Mouse (Mus musculus) liver, embryonic 14.5 days (tissue): ENCODE data around the gene Hic1. TPM values are rescaled to one million over a fixed set of nuclear protein-coding genes. Genes with fewer than 3 reads are reported as not detected.

Experiments used
- ATAC-seq: fragments of 200-750 bp; cut with Nextera tagmentation; 2 replicates; pipeline ENCODE4 v1.8.0; 2017; ENCODE audit warnings: moderate number of reproducible peaks, mild to moderate bottlenecking, moderate library complexity; ENCODE audit not compliant: insufficient read depth
- DNase-seq, 3 experiments: peaks; one replicate each; pipeline ENCODE4 v3.0.0-alpha.2; 2012 to 2013; ENCODE audit warnings: low read depth in 3 of 3, low spot score in 3 of 3
- H3K27ac ChIP-seq: fragments of 300-500 bp; sonication (generic); 2 replicates; pipeline ENCODE4 v1.5.1; 2014; ENCODE audit warnings: moderate library complexity, mild to moderate bottlenecking, control low read depth, inconsistent platforms
- H3K27me3 ChIP-seq: fragments of 300-500 bp; sonication (generic); 2 replicates; pipeline ENCODE4 v1.6.1; 2014; ENCODE audit warnings: mild to moderate bottlenecking, low read length, moderate library complexity; ENCODE audit not compliant: control insufficient read depth, insufficient read depth
- H3K36me3 ChIP-seq: fragments of 300-500 bp; sonication (generic); replicated peaks from 2 replicates; pipeline ENCODE4 v1.6.1; 2014; ENCODE audit warnings: low read depth; ENCODE audit not compliant: control insufficient read depth, insufficient read depth
- H3K4me1 ChIP-seq, 2 experiments: fragments of 200-500 bp in 1 of 2; fragments of 300-500 bp in 1 of 2; sonication (generic) in 1 of 2; replicated peaks; 2 replicates each; pipeline ENCODE4 v1.6.1; 2012 to 2014; ENCODE audit warnings: antibody characterized with exemption in 1 of 2, inconsistent platforms in 1 of 2, low read length in 1 of 2; ENCODE audit not compliant: control insufficient read depth in 2 of 2, insufficient read depth in 2 of 2
- H3K4me2 ChIP-seq: fragments of 300-500 bp; sonication (generic); 2 replicates; pipeline ENCODE4 v1.6.1; 2014; ENCODE audit warnings: low read depth, mild to moderate bottlenecking, control low read depth, moderate library complexity
- H3K4me3 ChIP-seq, 2 experiments: fragments of 200-500 bp in 1 of 2; fragments of 300-500 bp in 1 of 2; sonication (generic) in 1 of 2; 2 replicates each; pipeline ENCODE4 v1.5.1; 2012 to 2014; ENCODE audit warnings: low read depth in 2 of 2, low read length in 2 of 2, mild to moderate bottlenecking in 2 of 2, control low read depth in 1 of 2, inconsistent platforms in 1 of 2, moderate library complexity in 1 of 2; ENCODE audit not compliant: insufficient read depth in 1 of 2
- H3K9ac ChIP-seq: fragments of 300-500 bp; sonication (generic); replicated peaks from 2 replicates; pipeline ENCODE4 v1.6.1; 2014; ENCODE audit warnings: mild to moderate bottlenecking, control low read depth, moderate library complexity
- H3K9me3 ChIP-seq: fragments of 300-500 bp; sonication (generic); 2 replicates; pipeline ENCODE4 v1.6.1; 2016; ENCODE audit warnings: low read length, mixed read lengths; ENCODE audit not compliant: control insufficient read depth
- CTCF ChIP-seq: IDR thresholded peaks from 2 replicates; pipeline ENCODE4 v1.5.1; 2016; ENCODE audit warnings: antibody characterized with exemption, low read depth, control low read depth
- EP300 ChIP-seq: IDR thresholded peaks from 2 replicates; pipeline ENCODE4 v1.6.1; 2016; ENCODE audit warnings: antibody characterized with exemption, low read depth
- WGBS: fragments of 180-500 bp; shearing (Covaris S2); extraction: QIAGEN DNeasy Blood & Tissue Kit; methylation state at CpG from one replicate; pipeline ENCODE4 v1.1.7; 2014; ENCODE audit not compliant: insufficient replicate concordance; 5-methylcytosine and 5-hydroxymethylcytosine counted together
- polyA plus RNA-seq, 2 experiments: library from polyadenylated mRNA; depleted of rRNA in 1 of 2; stranded (reverse) in 1 of 2; unstranded in 1 of 2; fragments of >200 nt; fragmentation: Nextera tagmentation in 1 of 2; extraction: Ambion mirVana in 1 of 2; gene quantifications; 2 replicates each; pipeline versions ENCODE4 v1.2.1 to v1.2.3; 2012 to 2014

Gene Hic1
- polyA plus RNA-seq, 2 experiments: 0.28 to 0.97 TPM

DNA sequence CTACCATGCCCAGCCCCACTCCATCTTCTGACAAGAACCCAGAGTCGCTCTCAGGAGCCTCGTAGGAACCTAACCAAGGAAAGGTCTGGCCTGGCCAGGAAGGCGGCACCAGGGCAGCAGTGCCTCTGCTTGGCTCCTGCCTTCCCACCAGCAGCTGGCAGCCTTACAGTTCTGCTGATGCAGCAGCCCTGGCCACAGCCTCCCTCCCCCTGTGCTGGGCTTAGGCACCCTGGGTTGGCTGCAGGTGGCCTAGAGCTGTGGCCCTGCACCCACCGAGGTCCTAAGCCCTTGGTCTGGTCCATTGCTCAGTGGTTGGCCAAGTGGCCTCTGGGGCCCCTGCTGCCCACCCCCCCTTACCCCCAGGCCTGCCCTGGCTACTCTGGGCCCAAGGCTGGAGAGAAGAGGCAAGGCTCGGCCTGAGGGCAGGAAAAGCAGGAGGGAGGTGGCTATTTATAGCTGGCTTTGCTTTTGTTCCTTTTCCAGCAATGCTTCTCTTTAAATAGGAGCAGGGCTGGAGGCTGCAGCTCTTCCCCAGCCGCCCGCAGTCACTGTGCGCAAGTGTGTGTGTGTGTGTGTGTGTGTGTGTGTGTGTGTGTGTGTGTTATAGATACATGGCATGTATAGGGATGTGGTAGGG lies 42.8 kb upstream of the Hic1 start:
- DNase-seq (no peak), ATAC-seq (no peak)
- Histone ChIP-seq H3K4me3 (no peak overlapping the region), H3K36me3 (no peaks in the 10 kb centered on the region), H3K9ac (no peak overlapping the region), H3K27ac (no peak overlapping the region), H3K4me1 (peaks cover 32 to 41% of the 10 kb centered on the region in 2 experiments), H3K4me2 (no peak overlapping the region), H3K9me3 (no peaks in the 10 kb centered on the region), H3K27me3 (peaks cover 4% of the 10 kb centered on the region; the same call in 1 of the 2 replicates)
- WGBS: 66% methylated on average over 8 of the region's 8 CpGs
- no peak for TF ChIP-seq EP300
- TF ChIP-seq CTCF: no peak

DNA sequence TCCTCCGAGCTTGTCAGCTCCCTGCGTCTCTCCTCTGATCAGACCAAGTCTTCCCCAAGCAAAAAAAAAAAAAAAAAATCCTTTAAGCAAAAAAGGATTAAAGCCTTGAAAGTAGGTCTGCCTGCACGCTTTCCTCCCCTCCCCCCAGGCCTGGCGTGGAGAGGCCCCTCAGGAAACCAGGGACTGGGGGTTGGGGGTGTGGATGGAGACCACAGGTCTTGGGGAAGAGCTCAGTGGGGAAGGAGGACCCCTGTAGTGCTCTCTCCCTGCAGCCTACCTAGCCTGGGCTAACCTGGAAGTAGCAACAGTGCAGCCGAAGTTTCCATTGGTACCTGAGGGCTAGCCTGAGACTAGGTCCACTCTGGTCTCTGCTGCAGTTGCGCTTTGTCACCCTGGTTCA lies 41.4 kb upstream of the Hic1 start:
- H3K36me3 ChIP-seq: no peaks in the 10 kb centered on the region
- no peak for ATAC-seq
- no peaks in the 10 kb centered on the region for H3K9me3 ChIP-seq
- no peak overlapping the region for H3K4me3 ChIP-seq
- H3K4me2 ChIP-seq: no peak overlapping the region; the same call in 1 of the 2 replicates
- peaks cover 4% of the 10 kb centered on the region; the same call in 1 of the 2 replicates for H3K27me3 ChIP-seq
- no peak overlapping the region for H3K27ac ChIP-seq
- H3K4me1 ChIP-seq: peaks cover 32 to 41% of the 10 kb centered on the region in 2 experiments
- DNase-seq: no peak
- no peak for TF ChIP-seq EP300
- H3K9ac ChIP-seq: no peak overlapping the region
- 60% methylated on average over 6 of the region's 6 CpGs for WGBS

GRCm38 (mm10) chr11:75210093-75210492 lies 40.8 kb upstream of the Hic1 start:
- Histone ChIP-seq H3K36me3 (no peaks in the 10 kb centered on the region), H3K4me1 (peaks cover 32 to 41% of the 10 kb centered on the region in 2 experiments), H3K9me3 (no peaks in the 10 kb centered on the region), H3K4me3 (0 out of 4 replicates have a peak overlapping the region, but pooled peaks of 1 of the 2 experiments have one; percentile 4), H3K27ac (peak overlapping the region; percentile 14), H3K4me2 (peak overlapping the region; percentile 42), H3K27me3 (peaks cover 4% of the 10 kb centered on the region; the same call in 1 of the 2 replicates), H3K9ac (peak overlapping the region; percentile 1; the same call in 1 of the 2 replicates)
- TF ChIP-seq CTCF (no peak), EP300 (peak; percentile 73)
- DNase-seq: peak in 1 of 3 experiments; percentile 47
- peak; percentile 85 for ATAC-seq
- WGBS: 27% methylated on average over 4 of the region's 4 CpGs

DNA sequence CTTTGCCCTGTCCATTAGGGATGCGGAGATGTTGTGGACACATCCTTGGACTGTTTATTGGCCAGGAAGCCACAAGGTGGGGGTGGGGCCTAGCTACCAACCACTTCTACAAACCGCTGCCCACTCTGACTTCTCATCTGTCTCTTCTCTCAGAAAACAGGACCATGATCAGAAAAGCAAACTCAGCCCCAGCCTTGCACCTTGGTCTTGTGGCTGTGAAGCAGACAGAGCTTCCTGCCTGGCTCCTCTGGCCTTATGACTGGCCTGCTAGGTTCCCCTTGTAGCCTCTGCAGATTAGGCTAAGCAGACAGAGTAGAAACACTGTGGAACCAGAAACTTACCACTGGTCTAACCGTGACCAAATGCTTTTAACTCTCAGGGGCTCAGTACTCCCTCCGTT lies 40.0 kb upstream of the Hic1 start:
- Histone ChIP-seq H3K27me3 (peaks cover 4% of the 10 kb centered on the region; the same call in 1 of the 2 replicates), H3K4me3 (no peak overlapping the region), H3K4me2 (peak overlapping the region; percentile 42), H3K9ac (peak overlapping the region; percentile 1), H3K4me1 (peaks cover 32 to 47% of the 10 kb centered on the region in 2 experiments), H3K9me3 (no peaks in the 10 kb centered on the region), H3K27ac (peak overlapping the region; percentile 14), H3K36me3 (no peaks in the 10 kb centered on the region)
- no peak for TF ChIP-seq CTCF
- no peak for TF ChIP-seq EP300
- DNase-seq: no peak
- WGBS: 47% methylated on average over 4 of the region's 4 CpGs
- ATAC-seq: no peak

GRCm38 (mm10) chr11:75206347-75206746 lies 37.0 kb upstream of the Hic1 start:
- Histone ChIP-seq H3K36me3 (no peaks in the 10 kb centered on the region), H3K9ac (no peak overlapping the region), H3K4me1 (peaks cover 29 to 35% of the 10 kb centered on the region in 2 experiments), H3K4me2 (no peak overlapping the region), H3K27ac (no peak overlapping the region), H3K27me3 (no peaks in the 10 kb centered on the region), H3K9me3 (no peaks in the 10 kb centered on the region), H3K4me3 (no peak overlapping the region)
- ATAC-seq: no peak
- no peak for TF ChIP-seq CTCF
- no peak for TF ChIP-seq EP300
- WGBS: 71% methylated on average over 4 of the region's 4 CpGs
- no peak for DNase-seq
